Mouse (Mus musculus): Measurements from ENCODE around the gene Psmg4.

DNA sequence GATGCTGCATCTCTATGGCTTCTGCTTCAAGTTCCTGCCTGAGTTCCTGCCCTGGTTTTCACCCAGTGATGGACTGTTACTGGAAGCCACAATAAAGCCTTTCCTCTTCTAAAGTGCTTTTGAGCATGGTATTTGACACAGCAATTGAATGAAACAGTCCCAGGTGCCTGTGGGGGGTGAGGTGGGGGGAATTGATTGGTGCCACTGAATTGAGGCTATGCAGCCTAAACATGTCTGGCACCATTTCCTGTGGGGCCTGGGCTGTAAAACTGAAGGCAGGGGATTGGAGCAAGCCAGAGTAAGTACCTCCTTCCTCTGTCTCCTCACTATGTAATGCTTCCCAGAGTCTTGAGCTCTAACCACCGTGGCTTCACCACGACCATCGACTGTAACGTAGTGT lies 48.1 kb upstream of the Psmg4 start:
- TF ChIP-seq POLR2A (IDR thresholded peaks at IDR 0.05; ENCODE audit: extremely low read depth, insufficient read depth, low read length) (no peak), CTCF (IDR thresholded peaks at IDR 0.05; ENCODE audit: low read depth, low read length) (no peak)
